Mouse (Mus musculus): ENCODE measurements at regions not wholly inside any gene's neighbourhood (a gene's known extent, or its start where the extent isn't known, plus 50 kb on each side); places are given as distances from the start of the nearest gene placed in this dataset.

DNA sequence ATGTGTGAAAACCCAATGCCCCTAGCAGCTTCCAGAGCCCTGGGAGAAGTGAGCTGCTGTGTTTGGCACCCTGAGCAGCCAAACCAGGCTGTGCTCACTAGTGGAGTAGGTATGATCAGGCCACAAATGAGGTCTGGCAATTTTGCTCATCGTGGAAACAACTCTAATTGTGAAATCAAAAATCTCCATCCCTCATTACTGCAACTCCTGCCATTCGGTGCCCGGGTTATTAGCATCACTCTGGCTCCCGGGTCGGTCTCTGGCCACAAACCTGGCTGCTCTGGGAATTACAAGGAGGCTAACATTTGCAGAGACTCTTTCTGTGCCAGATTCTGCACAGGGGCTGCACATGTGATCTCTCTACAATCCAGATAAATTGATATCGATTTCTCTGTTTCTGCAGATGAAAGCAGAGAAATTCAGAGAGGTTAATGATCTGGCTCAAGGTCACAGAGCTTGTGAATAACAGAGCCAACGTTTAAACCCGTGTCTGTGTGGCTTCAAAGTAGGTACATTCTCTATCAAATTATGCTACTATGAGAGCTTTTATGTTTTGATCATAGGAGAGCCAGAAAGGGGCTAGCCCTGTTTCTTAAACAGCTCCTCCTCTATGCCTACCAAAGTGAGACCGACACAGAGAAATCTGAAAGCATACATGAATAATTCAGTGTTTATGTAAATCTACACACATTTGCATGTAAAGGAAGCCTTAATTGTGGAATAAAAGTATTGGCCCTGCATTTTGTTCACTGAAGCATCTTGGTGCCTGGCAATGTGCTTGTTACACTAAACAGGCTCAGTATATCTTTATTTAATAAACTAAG, 398.7 kb upstream of the Igfbp7 start:
- TF ChIP-seq POLR2A (IDR thresholded peaks at IDR 0.05; ENCODE audit: borderline replicate concordance, extremely low read depth, low read depth, low read length) = no peak
- TF ChIP-seq CTCF (IDR thresholded peaks at IDR 0.05; ENCODE audit: insufficient read depth, low read length) = no peak

Measured in lung, adult 2 months (tissue).